Mouse (Mus musculus) midbrain, embryonic 16.5 days (tissue): ENCODE measurements around the gene Tmem243. TPM values are rescaled to one million over a fixed set of nuclear protein-coding genes. Genes with fewer than 3 reads are reported as not detected.

Source experiments
- ATAC-seq: fragments of 200-750 bp; cut with Nextera tagmentation; 2 replicates; pipeline ENCODE4 v1.8.0; 2017; ENCODE audit warnings: moderate TSS enrichment
- H3K27ac ChIP-seq: fragments of 300-500 bp; sonication (generic); 2 replicates; pipeline ENCODE4 v1.5.1; 2014; ENCODE audit warnings: mild to moderate bottlenecking, low read length, mixed read lengths
- H3K27me3 ChIP-seq: fragments of 300-500 bp; sonication (generic); 2 replicates; pipeline ENCODE4 v1.6.1; 2014; ENCODE audit warnings: low read depth, low read length, mixed read lengths; ENCODE audit not compliant: control insufficient read depth, insufficient read depth
- H3K36me3 ChIP-seq: fragments of 300-500 bp; sonication (generic); 2 replicates; pipeline ENCODE4 v1.6.1; 2014; ENCODE audit warnings: mild to moderate bottlenecking, low read length, moderate library complexity, mixed read lengths; ENCODE audit not compliant: control insufficient read depth, insufficient read depth
- H3K4me1 ChIP-seq: fragments of 300-500 bp; sonication (generic); 2 replicates; pipeline ENCODE4 v1.6.1; 2014; ENCODE audit warnings: mild to moderate bottlenecking, low read length, mixed read lengths; ENCODE audit not compliant: control insufficient read depth, insufficient read depth
- H3K4me2 ChIP-seq: fragments of 300-500 bp; sonication (generic); 2 replicates; pipeline ENCODE4 v1.6.1; 2014; ENCODE audit warnings: mild to moderate bottlenecking, low read length, mixed read lengths
- H3K4me3 ChIP-seq: fragments of 300-500 bp; sonication (generic); 2 replicates; pipeline ENCODE4 v1.5.1; 2014; ENCODE audit warnings: low read depth, mild to moderate bottlenecking, low read length, moderate library complexity, mixed read lengths
- H3K9ac ChIP-seq: fragments of 300-500 bp; sonication (generic); 2 replicates; pipeline ENCODE4 v1.6.1; 2014; ENCODE audit warnings: low read depth, low read length, mixed read lengths
- H3K9me3 ChIP-seq: fragments of 300-500 bp; sonication (generic); replicated peaks from 2 replicates; pipeline ENCODE4 v1.6.1; 2014; ENCODE audit warnings: mild to moderate bottlenecking, low read length, mixed read lengths; ENCODE audit not compliant: control insufficient read depth, poor library complexity, severe bottlenecking
- WGBS: fragments of 180-500 bp; shearing (Covaris S2); extraction: QIAGEN DNeasy Blood & Tissue Kit; methylation state at CpG from one replicate; pipeline ENCODE4 v1.1.7; 2014; 5-methylcytosine and 5-hydroxymethylcytosine counted together
- polyA plus RNA-seq: library from polyadenylated mRNA; unstranded; fragments of >200 nt; fragmentation: Nextera tagmentation; extraction: Ambion mirVana; gene quantifications from 2 replicates; pipeline ENCODE4 v1.2.1, GENCODE M21; 2015

The Tmem243 gene
- polyA plus RNA-seq, 1 experiment from 2014 or later: 9.7 TPM

DNA sequence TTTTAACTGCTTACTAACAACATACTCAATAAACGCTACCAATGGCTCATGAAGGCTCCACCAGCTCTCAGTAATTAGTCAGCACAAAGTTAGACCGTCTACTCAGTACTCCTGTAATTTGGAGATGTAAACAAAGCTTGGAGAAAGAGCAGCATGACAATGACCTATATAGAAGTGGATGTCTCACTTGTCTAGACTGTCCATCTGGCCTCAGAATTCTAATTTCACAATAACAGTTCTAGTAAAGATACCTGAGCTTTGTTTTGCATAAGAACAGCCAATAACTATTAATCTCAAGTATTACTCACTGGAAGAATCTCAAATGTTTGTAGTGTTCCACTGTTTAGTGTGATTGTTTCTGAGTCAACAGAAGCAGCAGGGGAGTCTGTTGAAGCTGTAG is 23.7 kb downstream of the Tmem243 start:
- H3K27me3 ChIP-seq: no peaks in the 10 kb centered on the region
- no peak overlapping the region for H3K27ac ChIP-seq
- H3K9ac ChIP-seq: no peak overlapping the region
- no peak overlapping the region for H3K4me3 ChIP-seq
- no peak overlapping the region for H3K4me2 ChIP-seq
- H3K36me3 ChIP-seq: peaks cover 53% of the 10 kb centered on the region
- ATAC-seq: no peak
- no peaks in the 10 kb centered on the region for H3K4me1 ChIP-seq
- H3K9me3 ChIP-seq: no peaks in the 10 kb centered on the region
- 84% methylated on average over 2 of the region's 2 CpGs for WGBS

DNA sequence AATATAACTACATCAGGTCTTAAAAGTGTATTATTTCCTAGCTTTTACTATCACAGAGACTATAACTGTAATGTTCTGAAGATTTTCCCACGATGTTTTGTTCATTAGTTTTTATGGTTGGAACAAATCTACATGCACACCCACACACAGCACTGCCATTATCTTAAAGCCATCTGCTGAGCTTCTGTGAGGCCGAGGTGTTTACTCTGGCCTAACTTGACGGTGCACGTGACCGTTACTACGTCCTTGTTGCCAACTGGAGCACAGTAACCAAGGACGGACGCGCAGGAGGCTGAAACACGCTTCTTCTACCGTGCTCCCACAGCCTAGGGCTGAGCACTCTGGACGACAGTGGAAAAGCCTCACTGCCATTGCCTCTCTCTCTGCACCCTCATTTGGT is 28.1 kb downstream of the Tmem243 start:
- Histone ChIP-seq H3K36me3 (peaks cover 34% of the 10 kb centered on the region), H3K27ac (no peak overlapping the region), H3K4me3 (no peak overlapping the region), H3K4me1 (no peaks in the 10 kb centered on the region), H3K9ac (no peak overlapping the region), H3K9me3 (no peaks in the 10 kb centered on the region), H3K27me3 (no peaks in the 10 kb centered on the region), H3K4me2 (no peak overlapping the region)
- WGBS: 94% methylated on average over 12 of the region's 12 CpGs
- ATAC-seq: no peak

DNA sequence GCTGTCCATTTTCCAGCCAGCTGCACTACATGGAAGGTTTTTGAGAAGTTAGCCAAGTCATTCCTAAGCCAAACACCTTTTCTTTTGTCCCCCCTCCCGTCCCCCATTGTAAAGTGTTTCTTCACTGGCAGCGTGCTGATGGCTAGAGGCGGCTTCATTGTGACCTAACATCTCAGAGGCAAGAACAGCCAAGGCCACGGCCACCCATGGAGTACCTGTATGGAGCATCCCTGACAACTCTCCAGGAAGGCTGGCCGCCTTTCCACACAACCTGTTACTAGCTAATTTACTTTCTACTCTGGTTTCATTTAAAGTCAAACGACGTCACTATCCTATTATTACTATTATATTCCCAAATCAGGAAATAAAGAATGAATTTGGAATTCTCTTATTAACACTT is 31.3 kb downstream of the Tmem243 start:
- Histone ChIP-seq H3K4me3 (no peak overlapping the region), H3K27me3 (no peaks in the 10 kb centered on the region), H3K9me3 (no peaks in the 10 kb centered on the region), H3K36me3 (peaks cover 31% of the 10 kb centered on the region), H3K27ac (no peak overlapping the region), H3K4me1 (no peaks in the 10 kb centered on the region), H3K4me2 (no peak overlapping the region), H3K9ac (no peak overlapping the region)
- no peak for ATAC-seq
- 74% methylated on average over 7 of the region's 7 CpGs for WGBS

DNA sequence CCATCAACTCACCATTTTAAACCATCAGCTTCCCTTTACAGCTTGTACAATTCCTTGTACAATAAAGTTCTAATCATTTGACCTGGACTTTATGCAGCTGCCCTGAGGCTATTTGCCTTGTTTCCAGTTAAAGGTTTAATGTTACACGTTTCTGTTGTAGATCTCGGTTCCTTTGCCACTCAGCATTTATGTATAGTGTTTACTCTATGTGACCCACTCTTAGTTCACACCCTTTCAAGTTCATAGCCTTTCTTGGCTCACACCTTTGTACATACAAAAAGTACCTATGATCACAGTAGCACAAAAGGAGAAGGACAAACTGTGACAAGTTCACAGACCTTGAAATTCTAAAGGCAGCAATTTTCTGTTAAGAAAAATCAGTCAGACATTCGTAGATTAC is 35.1 kb downstream of the Tmem243 start:
- H3K4me1 ChIP-seq: no peaks in the 10 kb centered on the region
- no peaks in the 10 kb centered on the region for H3K27me3 ChIP-seq
- H3K4me3 ChIP-seq: no peak overlapping the region
- H3K9ac ChIP-seq: no peak overlapping the region
- H3K36me3 ChIP-seq: peaks cover 24% of the 10 kb centered on the region
- H3K9me3 ChIP-seq: no peaks in the 10 kb centered on the region
- H3K4me2 ChIP-seq: no peak overlapping the region
- ATAC-seq: no peak
- H3K27ac ChIP-seq: no peak overlapping the region
- WGBS: 91% methylated on average over 3 of the region's 3 CpGs

DNA sequence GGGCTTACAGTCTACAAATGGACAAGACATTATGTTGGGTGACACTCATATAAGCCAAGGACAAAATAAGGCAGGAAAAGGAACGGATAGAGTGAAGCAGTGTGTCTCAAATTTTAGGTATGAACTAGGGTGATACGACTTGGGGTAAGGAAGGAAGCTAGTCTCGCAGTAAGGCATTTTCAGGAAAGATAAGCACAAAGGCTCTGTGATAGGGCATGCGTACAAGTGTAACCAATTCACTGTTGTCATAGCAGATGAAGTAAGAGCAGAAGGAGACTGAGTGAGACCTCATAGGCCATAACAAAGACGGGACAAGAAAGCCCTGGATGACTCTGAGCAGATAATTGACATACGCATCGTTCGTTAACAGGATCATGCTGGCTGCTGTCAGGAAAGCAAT is 40.3 kb downstream of the Tmem243 start:
- Histone ChIP-seq H3K36me3 (peaks cover 23% of the 10 kb centered on the region), H3K4me2 (no peak overlapping the region), H3K9me3 (no peaks in the 10 kb centered on the region), H3K27ac (no peak overlapping the region), H3K9ac (no peak overlapping the region), H3K4me1 (no peaks in the 10 kb centered on the region), H3K4me3 (no peak overlapping the region), H3K27me3 (no peaks in the 10 kb centered on the region)
- no peak for ATAC-seq
- WGBS: 91% methylated on average over 8 of the region's 8 CpGs

DNA sequence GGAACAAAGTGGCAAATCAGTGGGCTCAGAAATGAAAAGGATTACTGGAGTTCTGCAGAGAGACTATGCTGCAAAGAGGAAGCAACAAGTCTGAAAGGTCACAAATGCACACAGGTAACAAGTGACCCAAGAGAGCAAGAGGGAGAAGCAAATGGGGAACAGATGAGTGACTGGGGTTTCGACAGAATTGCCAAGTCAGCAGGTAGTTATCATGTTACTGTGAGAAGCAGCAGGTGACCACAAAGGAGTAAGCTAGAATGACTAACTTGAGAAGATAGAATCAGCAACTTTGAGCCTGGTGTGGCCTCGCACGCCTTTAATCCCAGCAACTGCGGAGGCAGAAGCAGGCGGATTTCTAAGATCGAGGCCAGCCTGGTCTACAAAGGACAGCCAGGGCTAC is 41.9 kb downstream of the Tmem243 start:
- H3K4me1 ChIP-seq: no peaks in the 10 kb centered on the region
- H3K4me3 ChIP-seq: no peak overlapping the region
- H3K9ac ChIP-seq: no peak overlapping the region
- H3K27ac ChIP-seq: no peak overlapping the region
- WGBS: 90% methylated on average over 6 of the region's 6 CpGs
- ATAC-seq: no peak
- H3K36me3 ChIP-seq: peaks cover 18% of the 10 kb centered on the region
- no peaks in the 10 kb centered on the region for H3K27me3 ChIP-seq
- H3K9me3 ChIP-seq: no peaks in the 10 kb centered on the region
- no peak overlapping the region for H3K4me2 ChIP-seq

DNA sequence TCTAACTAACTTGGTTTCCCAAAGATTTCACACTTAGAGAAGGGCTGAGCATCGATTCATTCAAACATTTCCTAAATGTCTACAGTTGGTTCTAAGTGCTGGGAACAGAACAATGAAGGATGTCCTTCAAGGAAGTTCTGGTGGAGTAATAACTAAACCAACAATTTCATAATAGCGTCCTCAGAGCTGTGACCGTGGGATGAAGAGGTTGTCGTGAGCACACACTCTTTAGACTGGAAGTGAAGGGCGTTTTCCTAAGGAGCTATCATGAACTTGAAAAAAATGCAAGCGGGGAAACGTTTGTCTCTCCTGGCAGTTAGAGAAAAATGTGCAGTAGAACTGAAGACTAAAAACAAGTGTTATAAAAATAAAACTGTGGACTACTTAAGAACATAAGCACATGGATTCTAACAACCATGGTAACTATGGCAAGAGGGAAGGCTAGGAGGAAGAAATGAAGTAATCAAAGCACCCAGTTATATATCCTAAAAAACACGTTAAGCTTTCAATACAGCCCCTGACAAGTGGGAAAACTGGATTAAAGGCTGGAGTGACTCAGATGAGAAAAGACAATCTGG is 48.9 kb downstream of the Tmem243 start:
- peaks cover 8% of the 10 kb centered on the region for H3K36me3 ChIP-seq
- H3K4me1 ChIP-seq: no peaks in the 10 kb centered on the region
- H3K4me3 ChIP-seq: no peak overlapping the region
- H3K27ac ChIP-seq: no peak overlapping the region
- no peak overlapping the region for H3K9ac ChIP-seq
- no peaks in the 10 kb centered on the region for H3K9me3 ChIP-seq
- no peaks in the 10 kb centered on the region for H3K27me3 ChIP-seq
- 90% methylated on average over 8 of the region's 8 CpGs for WGBS
- no peak overlapping the region for H3K4me2 ChIP-seq
- no peak for ATAC-seq

DNA sequence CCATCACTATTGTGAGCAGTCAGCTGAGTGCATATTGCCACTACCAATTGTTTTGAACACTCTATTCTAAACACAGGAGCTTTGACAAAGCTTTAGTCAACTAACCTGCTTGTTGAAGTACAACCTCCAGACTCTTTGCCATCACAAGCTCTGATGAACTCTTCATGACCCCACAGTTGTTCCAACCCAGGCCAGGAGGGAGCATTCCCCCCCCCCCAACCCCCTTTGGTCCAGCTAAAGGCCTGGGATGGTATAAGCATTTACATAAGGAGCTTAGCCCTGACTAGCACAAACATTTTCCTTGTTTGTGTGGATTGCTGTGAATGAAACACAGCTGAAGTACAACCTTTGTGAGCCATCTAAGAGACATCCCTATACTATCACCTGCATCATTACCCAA is 56.3 kb downstream of the Tmem243 start:
- H3K4me3 ChIP-seq: no peak overlapping the region
- no peak overlapping the region for H3K4me2 ChIP-seq
- ATAC-seq: no peak
- peaks cover 12% of the 10 kb centered on the region for H3K4me1 ChIP-seq
- H3K9ac ChIP-seq: no peak overlapping the region
- H3K9me3 ChIP-seq: no peaks in the 10 kb centered on the region
- no peak overlapping the region for H3K27ac ChIP-seq
- no peaks in the 10 kb centered on the region for H3K36me3 ChIP-seq
- H3K27me3 ChIP-seq: no peaks in the 10 kb centered on the region

DNA sequence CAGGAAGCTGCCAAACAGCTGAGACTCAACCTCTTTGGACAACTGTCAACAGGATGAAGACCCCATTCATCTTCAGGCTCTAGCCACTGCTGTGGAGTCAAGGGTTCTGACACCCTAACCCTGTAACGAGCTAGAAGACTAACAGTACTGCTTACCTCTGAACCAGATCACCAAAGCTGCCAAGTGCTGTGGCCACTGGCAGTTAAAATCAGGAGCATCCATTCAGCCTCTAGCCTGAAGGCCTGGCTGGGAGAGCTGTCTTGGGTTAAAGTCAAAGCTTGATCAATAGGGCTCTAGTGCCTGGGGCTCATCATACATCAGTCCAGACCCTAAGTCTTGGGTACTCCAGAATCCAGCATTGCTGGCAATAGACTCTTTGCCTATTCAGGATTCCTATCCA is 56.9 kb downstream of the Tmem243 start:
- peaks cover 12% of the 10 kb centered on the region for H3K4me1 ChIP-seq
- H3K4me3 ChIP-seq: no peak overlapping the region
- 89% methylated on average over 1 of the region's 1 CpGs for WGBS
- H3K9ac ChIP-seq: no peak overlapping the region
- no peak overlapping the region for H3K4me2 ChIP-seq
- no peaks in the 10 kb centered on the region for H3K36me3 ChIP-seq
- ATAC-seq: no peak
- H3K27me3 ChIP-seq: no peaks in the 10 kb centered on the region
- H3K9me3 ChIP-seq: no peaks in the 10 kb centered on the region
- no peak overlapping the region for H3K27ac ChIP-seq
